Mouse (Mus musculus) forebrain, embryonic 10.5 days (tissue): ENCODE measurements around the gene Per1. TPM values are rescaled to one million over a fixed set of nuclear protein-coding genes. Genes with fewer than 3 reads are reported as not detected.
A peak's percentile ranks its signal among the peaks of the same experiment; 100 is the strongest.

Source experiments
- DNase-seq: peaks from one replicate; pipeline ENCODE4 v3.0.0-alpha.2; 2017; ENCODE audit warnings: low spot score; ENCODE audit errors: extremely low spot score
- H3K27ac ChIP-seq: fragments of 300-500 bp; sonication (generic); 2 replicates; pipeline ENCODE4 v1.5.1; 2016; ENCODE audit warnings: mild to moderate bottlenecking
- H3K27me3 ChIP-seq: fragments of 300-500 bp; sonication (generic); 2 replicates; pipeline ENCODE4 v1.6.1; 2016; ENCODE audit warnings: mild to moderate bottlenecking; ENCODE audit not compliant: poor library complexity, severe bottlenecking
- H3K36me3 ChIP-seq: fragments of 300-500 bp; sonication (generic); replicated peaks from 2 replicates; pipeline ENCODE4 v1.6.1; 2016; ENCODE audit warnings: mild to moderate bottlenecking, moderate library complexity
- H3K4me1 ChIP-seq: fragments of 300-500 bp; sonication (generic); 2 replicates; pipeline ENCODE4 v1.6.1; 2016
- H3K4me3 ChIP-seq: fragments of 300-500 bp; sonication (generic); 2 replicates; pipeline ENCODE4 v1.5.1; 2016; ENCODE audit warnings: mild to moderate bottlenecking, moderate library complexity
- H3K9me3 ChIP-seq: fragments of 300-500 bp; sonication (generic); 2 replicates; pipeline ENCODE4 v1.6.1; 2016; ENCODE audit warnings: mild to moderate bottlenecking, moderate library complexity
- WGBS: fragments of 180-500 bp; shearing (Covaris S2); methylation state at CpG from one replicate; pipeline ENCODE4 v1.1.7; 2016; 5-methylcytosine and 5-hydroxymethylcytosine counted together
- polyA plus RNA-seq: library from polyadenylated mRNA; unstranded; fragments of >200 nt; fragmentation: Nextera tagmentation; extraction: Ambion mirVana; gene quantifications from 2 replicates; pipeline ENCODE4 v1.2.1, GENCODE M21; 2016

The Per1 gene
- polyA plus RNA-seq, 1 experiment from 2014 or later, result 7.3 TPM

DNA sequence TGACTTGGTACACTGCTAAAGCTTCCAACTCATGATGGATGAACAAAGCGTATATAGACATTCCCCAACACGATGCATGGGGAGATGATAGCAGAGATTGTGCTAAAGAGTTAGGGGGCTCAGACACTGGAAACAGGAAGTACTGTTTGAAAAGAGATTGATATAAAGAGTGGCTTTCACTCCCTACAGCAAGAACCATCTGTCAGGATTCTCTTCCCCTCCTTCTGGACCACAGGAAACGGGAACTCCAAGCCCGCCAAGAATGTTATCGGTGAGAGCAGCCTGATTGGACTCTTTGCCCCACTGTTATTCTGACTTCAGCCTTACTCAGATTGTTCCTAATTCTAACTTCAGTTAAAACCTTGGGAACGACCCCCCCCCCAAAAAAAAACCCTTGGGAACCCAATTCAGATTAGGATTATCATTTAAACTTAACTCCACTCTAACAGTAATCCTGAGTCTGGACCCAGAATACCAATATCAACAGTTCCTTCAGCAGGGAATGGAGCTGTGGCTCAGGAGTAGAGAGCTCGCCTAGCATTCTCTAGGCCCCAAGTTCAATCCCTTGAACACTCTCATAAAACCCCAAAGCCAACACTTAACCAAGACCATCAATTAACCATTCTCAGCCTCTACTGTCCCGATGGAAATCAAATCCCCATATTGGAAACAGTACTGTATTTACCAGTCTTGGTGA is 33.6 kb downstream of the Per1 start:
- H3K4me3 ChIP-seq, result no peak overlapping the region
- WGBS, result 76% methylated on average over 8 of the region's 8 CpGs
- H3K4me1 ChIP-seq, result peaks cover 17% of the 10 kb centered on the region
- no peaks in the 10 kb centered on the region for H3K36me3 ChIP-seq
- H3K9me3 ChIP-seq, result no peaks in the 10 kb centered on the region
- H3K27ac ChIP-seq, result no peak overlapping the region
- H3K27me3 ChIP-seq, result peaks cover 63% of the 10 kb centered on the region
- DNase-seq, result no peak

DNA sequence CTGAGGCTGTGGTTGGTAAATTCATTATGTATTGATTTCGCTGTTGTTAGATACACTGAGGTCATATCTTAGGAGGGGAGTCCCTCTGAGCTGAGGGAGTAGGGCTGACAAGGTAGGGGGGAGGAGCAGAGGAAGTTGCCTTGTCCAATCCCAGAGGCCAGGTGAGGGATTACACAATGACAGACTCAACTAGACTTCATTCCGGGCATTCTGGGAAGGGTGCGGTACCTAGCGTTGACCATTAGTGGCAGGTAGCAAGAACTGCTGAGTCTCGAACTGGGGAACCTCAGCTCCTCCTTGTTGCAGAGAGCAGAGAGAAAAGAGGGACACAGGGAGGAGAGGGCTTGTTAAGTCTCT is 38.5 kb downstream of the Per1 start:
- DNase-seq, result no peak
- Histone ChIP-seq H3K36me3 (no peaks in the 10 kb centered on the region), H3K4me1 (peaks cover 15% of the 10 kb centered on the region), H3K4me3 (peak overlapping the region; percentile 59), H3K9me3 (no peaks in the 10 kb centered on the region), H3K27me3 (peaks cover 62% of the 10 kb centered on the region), H3K27ac (no peak overlapping the region)
- WGBS, result 7% methylated on average over 5 of the region's 5 CpGs

DNA sequence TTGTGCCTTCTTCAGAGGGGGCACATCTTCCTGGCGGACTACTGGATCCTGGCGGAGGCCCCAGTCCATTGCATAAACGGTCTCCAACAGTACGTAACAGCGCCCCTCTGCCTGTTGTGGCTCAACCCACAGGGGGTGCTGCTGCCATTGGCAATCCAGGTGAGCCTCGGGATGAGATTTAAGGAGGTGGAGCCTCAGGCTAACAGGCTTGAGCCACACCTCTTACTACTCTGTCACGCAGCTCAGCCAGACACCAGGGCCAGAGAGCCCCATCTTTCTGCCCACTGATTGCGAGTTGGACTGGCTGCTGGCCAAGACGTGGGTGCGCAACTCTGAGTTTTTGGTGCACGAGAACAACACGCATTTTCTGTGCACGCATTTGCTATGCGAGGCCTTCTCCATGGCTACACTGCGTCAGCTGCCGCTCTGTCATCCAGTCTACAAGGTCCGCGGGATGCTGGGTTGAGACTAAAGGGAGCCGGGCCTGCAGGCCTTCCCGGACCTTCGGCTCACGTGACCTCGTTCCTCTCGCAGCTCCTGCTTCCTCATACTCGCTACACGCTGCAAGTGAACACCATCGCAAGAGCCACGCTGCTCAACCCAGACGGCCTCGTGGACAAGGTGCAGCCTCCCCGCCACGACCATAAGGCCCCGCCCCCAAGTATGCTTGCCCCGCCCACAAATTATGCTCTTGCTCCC is 39.1 kb downstream of the Per1 start:
- Histone ChIP-seq H3K27ac (peak overlapping the region; percentile 65), H3K36me3 (no peaks in the 10 kb centered on the region), H3K27me3 (peaks cover 61% of the 10 kb centered on the region), H3K4me1 (peaks cover 15% of the 10 kb centered on the region), H3K4me3 (peak overlapping the region; percentile 59), H3K9me3 (no peaks in the 10 kb centered on the region)
- 1% methylated on average over 34 of the region's 34 CpGs for WGBS
- peak; percentile 53 for DNase-seq

DNA sequence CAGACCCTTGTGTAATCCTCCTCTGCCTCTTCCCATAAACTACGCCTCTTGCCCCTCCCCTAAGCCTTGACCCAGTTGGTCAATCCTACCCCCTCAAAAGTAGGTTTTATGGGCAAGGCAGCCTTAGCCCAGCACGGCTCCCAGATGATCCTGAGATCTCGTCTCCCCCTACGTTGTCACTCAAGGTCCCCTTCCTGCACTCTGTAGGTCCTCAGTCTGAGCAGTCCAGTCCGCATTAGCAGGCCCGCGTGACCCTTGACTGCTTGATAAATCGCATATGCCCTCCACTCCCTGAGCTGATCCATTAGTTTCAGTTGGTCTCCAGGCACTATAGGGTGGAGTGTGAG is 39.6 kb downstream of the Per1 start:
- 26% methylated on average over 8 of the region's 8 CpGs for WGBS
- H3K27ac ChIP-seq, result peak overlapping the region; percentile 65
- H3K4me3 ChIP-seq, result peak overlapping the region; percentile 59
- no peaks in the 10 kb centered on the region for H3K9me3 ChIP-seq
- peaks cover 59% of the 10 kb centered on the region for H3K27me3 ChIP-seq
- peaks cover 15% of the 10 kb centered on the region for H3K4me1 ChIP-seq
- no peak for DNase-seq
- no peaks in the 10 kb centered on the region for H3K36me3 ChIP-seq

DNA sequence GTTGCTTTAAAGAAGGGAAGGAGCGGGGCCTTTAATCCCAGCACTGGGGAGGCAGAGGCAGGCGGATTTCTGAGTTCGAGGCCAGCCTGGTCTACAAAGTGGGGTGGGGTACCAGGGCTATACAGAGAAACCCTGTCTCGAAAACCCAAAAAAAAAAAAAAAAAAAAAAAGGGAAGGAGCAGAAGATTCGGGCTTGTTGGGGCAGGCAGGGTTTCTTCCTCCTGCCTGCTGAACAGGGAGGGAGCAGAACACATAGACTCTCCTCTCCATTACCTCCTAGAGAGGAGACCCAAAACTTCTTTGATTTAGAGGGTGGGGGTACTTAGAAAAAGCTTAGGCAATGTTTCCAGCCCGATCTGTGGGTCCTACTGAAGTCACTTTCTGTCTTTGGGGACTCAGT is 40.3 kb downstream of the Per1 start:
- Histone ChIP-seq H3K9me3 (no peaks in the 10 kb centered on the region), H3K36me3 (no peaks in the 10 kb centered on the region), H3K4me1 (peaks cover 15% of the 10 kb centered on the region), H3K27ac (no peak overlapping the region), H3K27me3 (peaks cover 53% of the 10 kb centered on the region), H3K4me3 (peak overlapping the region; percentile 59; the same call in 1 of the 2 replicates)
- DNase-seq, result no peak
- 88% methylated on average over 6 of the region's 6 CpGs for WGBS

DNA sequence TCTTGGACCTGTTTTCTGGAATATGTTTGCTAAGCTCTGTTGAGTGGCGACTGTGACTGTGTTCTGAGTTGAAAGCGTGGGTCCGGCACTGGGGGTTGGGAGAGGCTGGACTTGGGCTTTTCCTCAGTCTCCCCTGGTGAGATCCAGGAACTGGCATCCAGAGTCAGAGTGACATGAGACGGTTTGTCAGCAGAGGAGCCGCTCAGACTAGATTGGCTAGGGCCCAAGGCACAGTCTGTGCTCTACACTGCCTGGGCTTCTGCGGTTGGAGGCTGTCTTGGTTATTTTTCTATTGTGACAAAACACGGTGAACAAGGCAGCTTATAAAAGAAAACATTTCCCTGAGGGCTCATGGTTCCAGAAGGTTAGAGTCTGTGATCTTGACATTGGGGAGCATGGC is 52.5 kb downstream of the Per1 start:
- DNase-seq, result no peak
- peaks cover 7% of the 10 kb centered on the region for H3K4me1 ChIP-seq
- H3K27me3 ChIP-seq, result peaks cover 17% of the 10 kb centered on the region
- 87% methylated on average over 7 of the region's 7 CpGs for WGBS
- H3K9me3 ChIP-seq, result no peaks in the 10 kb centered on the region
- no peak overlapping the region for H3K4me3 ChIP-seq
- H3K36me3 ChIP-seq, result no peaks in the 10 kb centered on the region
- no peak overlapping the region for H3K27ac ChIP-seq

DNA sequence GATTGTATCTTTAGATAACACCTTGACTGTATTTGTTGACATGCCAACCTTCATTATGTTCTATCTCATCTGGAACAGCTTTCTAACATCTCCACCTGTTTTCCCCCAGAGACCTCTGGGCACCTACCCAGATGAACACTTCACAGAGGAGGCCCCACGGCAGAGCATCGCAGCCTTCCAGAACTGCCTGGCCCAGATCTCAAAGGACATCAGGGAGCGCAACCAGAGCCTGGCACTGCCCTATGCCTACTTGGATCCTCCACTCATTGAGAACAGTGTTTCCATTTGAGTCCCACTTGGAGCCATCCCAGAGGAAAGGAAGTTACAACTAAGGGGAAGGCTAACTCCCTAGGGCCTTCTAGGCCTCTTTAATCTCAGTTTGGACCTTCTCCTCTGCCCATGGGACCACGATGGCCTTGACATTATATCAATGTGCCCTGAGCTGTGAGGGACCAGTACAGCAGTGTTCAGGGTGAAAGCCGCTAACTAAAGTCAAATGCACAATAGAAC is 53.5 kb downstream of the Per1 start:
- no peaks in the 10 kb centered on the region for H3K36me3 ChIP-seq
- 91% methylated on average over 5 of the region's 5 CpGs for WGBS
- H3K27ac ChIP-seq, result no peak overlapping the region
- H3K4me1 ChIP-seq, result peaks cover 7% of the 10 kb centered on the region
- peaks cover 22% of the 10 kb centered on the region for H3K27me3 ChIP-seq
- H3K9me3 ChIP-seq, result no peaks in the 10 kb centered on the region
- no peak overlapping the region for H3K4me3 ChIP-seq
- no peak for DNase-seq

DNA sequence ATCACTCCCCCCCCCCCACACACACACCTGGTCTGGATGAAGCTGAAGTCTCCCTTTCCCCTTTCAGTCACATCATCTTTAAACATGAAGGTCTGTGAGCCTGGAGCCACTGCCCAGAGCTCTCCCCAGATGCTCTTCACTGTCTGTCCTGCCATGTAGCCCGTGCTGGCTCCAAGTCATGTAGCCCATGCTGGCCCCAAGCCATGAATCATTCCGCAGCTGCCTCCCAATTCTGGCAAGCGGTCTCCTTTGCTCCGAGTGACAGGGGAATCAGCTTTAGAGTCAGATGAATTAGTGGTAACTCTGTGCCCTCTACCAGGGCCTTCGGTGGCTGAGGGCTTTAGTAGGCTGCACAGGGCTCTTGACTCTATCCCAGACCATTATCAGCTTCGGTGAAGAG is 54.7 kb downstream of the Per1 start:
- H3K9me3 ChIP-seq, result no peaks in the 10 kb centered on the region
- peaks cover 7% of the 10 kb centered on the region for H3K4me1 ChIP-seq
- WGBS, result 85% methylated on average over 6 of the region's 6 CpGs

DNA sequence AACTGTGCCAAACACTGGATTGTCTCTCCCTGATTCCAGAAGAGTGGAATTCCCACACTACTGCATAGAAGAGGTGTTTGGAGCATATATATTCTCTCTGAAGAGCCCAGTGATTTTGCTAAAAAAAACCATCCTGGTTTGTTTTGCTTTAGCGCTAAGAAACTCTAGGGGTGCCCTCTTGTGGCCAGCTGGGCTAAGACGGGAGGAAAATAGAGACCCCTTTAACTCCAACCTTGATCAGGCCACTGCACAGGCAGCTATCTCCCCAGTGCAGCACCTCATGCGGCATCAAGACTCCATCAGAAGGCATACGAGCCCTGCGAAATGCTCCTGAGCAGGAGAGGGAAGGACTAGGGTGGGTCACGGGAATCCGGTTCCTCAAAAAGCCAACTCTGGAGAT is 55.4 kb downstream of the Per1 start:
- peak; percentile 55 for DNase-seq
- Histone ChIP-seq H3K4me3 (peak overlapping the region; percentile 38), H3K4me1 (peaks cover 7% of the 10 kb centered on the region), H3K27me3 (peaks cover 31% of the 10 kb centered on the region), H3K36me3 (no peaks in the 10 kb centered on the region), H3K9me3 (no peaks in the 10 kb centered on the region), H3K27ac (no peak overlapping the region)
- 8% methylated on average over 7 of the region's 7 CpGs for WGBS

More for the DNA sequence above, 54.7 kb downstream of the Per1 start:
- H3K27me3 ChIP-seq, result peaks cover 23% of the 10 kb centered on the region
- DNase-seq, result no peak
- no peak overlapping the region for H3K27ac ChIP-seq
- no peak overlapping the region for H3K4me3 ChIP-seq
- H3K36me3 ChIP-seq, result no peaks in the 10 kb centered on the region

DNA sequence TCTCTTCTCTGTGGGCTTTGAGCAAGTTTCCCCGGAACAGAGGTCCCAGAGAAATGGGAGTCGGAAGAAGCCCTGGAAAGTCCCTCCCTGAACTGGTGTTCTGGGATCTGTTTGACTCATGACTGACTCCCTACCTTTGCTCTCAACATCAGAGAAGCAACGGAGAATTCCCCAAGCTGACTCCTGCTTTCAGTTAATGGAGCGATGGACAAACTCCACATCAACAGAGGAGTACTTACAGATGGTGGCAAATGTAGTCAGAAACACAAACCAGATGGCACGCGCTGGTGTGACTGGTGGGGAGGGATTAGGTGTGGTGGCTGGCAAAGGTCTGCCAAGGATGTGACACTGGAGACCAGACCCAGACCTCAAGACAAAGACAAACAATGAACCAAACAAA is 56.0 kb downstream of the Per1 start:
- no peaks in the 10 kb centered on the region for H3K9me3 ChIP-seq
- DNase-seq, result no peak
- H3K4me3 ChIP-seq, result peak overlapping the region; percentile 38
- H3K27ac ChIP-seq, result no peak overlapping the region
- 58% methylated on average over 6 of the region's 6 CpGs for WGBS
- peaks cover 36% of the 10 kb centered on the region for H3K27me3 ChIP-seq
- H3K4me1 ChIP-seq, result peaks cover 7% of the 10 kb centered on the region
- H3K36me3 ChIP-seq, result no peaks in the 10 kb centered on the region

DNA sequence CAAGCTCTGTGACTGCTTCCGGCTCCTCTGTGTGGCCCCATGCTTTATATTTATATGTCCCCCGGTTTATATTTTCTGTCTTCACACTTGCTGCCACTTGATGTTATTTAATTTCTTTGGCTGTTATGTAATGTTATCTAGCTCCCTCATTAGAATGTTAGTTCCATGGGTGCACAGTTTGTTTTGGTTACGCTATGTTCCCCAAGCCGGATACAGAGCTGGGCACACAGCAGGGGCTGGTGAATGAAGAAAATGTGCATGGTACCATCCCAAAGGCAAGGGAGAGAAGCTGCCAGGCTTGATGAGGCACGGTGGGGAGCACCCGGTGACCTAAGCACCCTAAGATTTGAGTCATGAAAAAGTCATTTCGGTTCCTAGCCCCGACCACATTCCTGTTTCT is 58.8 kb downstream of the Per1 start:
- 87% methylated on average over 8 of the region's 8 CpGs for WGBS
- H3K27me3 ChIP-seq, result peaks cover 64% of the 10 kb centered on the region
- no peak overlapping the region for H3K4me3 ChIP-seq

DNA sequence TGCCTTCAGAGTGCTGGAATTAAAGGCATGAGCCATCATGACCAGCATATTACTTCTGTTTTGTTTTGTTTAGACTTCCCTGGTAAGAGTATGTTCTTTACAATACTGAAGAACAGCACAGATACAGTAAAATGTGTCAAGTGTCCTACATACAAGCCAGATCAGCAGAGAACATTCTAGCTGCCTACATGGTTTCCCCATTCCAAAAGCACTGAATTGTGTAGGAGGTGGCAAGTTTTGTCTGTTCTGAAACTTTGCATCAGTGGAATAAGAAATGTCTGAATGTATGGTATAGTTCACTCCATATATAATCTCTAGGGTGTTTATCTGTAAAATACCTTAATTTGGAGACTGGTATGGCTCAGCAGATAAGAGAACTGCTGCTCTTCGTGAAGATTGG is 60.3 kb downstream of the Per1 start:
- Histone ChIP-seq H3K4me3 (no peak overlapping the region), H3K36me3 (no peaks in the 10 kb centered on the region), H3K27ac (no peak overlapping the region), H3K9me3 (no peaks in the 10 kb centered on the region), H3K4me1 (peaks cover 19% of the 10 kb centered on the region), H3K27me3 (peaks cover 72% of the 10 kb centered on the region)
- DNase-seq, result no peak
- WGBS, result 40% methylated on average over 1 of the region's 1 CpGs

More for the DNA sequence above, 58.8 kb downstream of the Per1 start:
- Histone ChIP-seq H3K4me1 (peaks cover 19% of the 10 kb centered on the region), H3K36me3 (no peaks in the 10 kb centered on the region), H3K27ac (no peak overlapping the region), H3K9me3 (no peaks in the 10 kb centered on the region)
- no peak for DNase-seq

DNA sequence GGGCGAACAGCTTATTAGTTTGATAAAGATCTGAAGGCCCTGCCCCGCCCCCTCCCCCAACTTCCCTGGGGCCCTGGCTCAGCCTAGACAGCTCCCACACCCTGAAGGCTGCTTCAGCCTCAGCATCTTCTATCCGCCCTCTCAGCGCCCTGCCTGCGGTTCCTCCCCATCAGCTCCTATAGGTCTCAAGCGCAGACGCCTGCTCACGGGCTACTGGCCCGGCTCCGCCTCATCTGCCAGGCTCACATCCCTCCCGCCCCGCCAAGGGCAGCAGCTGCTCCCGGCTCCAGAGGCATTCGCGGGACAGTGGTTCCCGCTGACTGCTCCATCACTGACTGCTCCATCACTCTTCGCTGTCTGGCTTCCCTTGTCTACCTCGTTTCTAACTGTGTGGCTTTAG is 61.8 kb downstream of the Per1 start, which contains the start of gene Alox12b:
Alox12b (plus strand) TSS at position 190 of the 400 bp plus-strand sequence.
- no peaks in the 10 kb centered on the region for H3K9me3 ChIP-seq
- H3K27me3 ChIP-seq, result peaks cover 66% of the 10 kb centered on the region
- peak within 1 kb of the TSS; percentile 33 for H3K4me3 ChIP-seq
- H3K36me3 ChIP-seq, result no peaks in the 10 kb centered on the region
- DNase-seq, result peak; percentile 37
- peaks cover 12% of the 10 kb centered on the region for H3K4me1 ChIP-seq
- H3K27ac ChIP-seq, result peak within 1 kb of the TSS; percentile 8; the same call in 1 of the 2 replicates
- 5% methylated on average over 18 of the region's 18 CpGs for WGBS
